Mouse (Mus musculus) myocyte (in vitro differentiated cells): Measurements from ENCODE around the gene Sult5a1.

Source experiments
- E2F4 ChIP-seq: IDR thresholded peaks from one replicate; pipeline ENCODE4 v1.6.1; 2011; ENCODE audit warnings: mild to moderate bottlenecking, control low read depth, moderate library complexity; ENCODE audit not compliant: insufficient read depth
- MYOD1 ChIP-seq, 3 experiments: IDR thresholded peaks; one replicate each; pipeline ENCODE4 v1.6.1; 2011; ENCODE audit warnings: control low read depth in 2 of 3, low read depth in 2 of 3, mild to moderate bottlenecking in 2 of 3, moderate library complexity in 1 of 3; ENCODE audit not compliant: insufficient read length in 2 of 3, control insufficient read depth in 1 of 3
- MYOG ChIP-seq, 3 experiments: IDR thresholded peaks; one replicate each; pipeline ENCODE4 v1.6.1; 2011; ENCODE audit warnings: control low read depth in 2 of 3, low read depth in 2 of 3, mild to moderate bottlenecking in 2 of 3; ENCODE audit not compliant: insufficient read length in 2 of 3, control insufficient read depth in 1 of 3, insufficient read depth in 1 of 3
- POLR2A ChIP-seq: IDR thresholded peaks from one replicate; pipeline ENCODE4 v1.6.1; 2011; ENCODE audit warnings: low read depth, mild to moderate bottlenecking, control low read depth, moderate library complexity; ENCODE audit not compliant: insufficient read length
- POLR2AphosphoS2 ChIP-seq: IDR thresholded peaks from one replicate; pipeline ENCODE4 v1.6.1; 2011; ENCODE audit warnings: low read depth, control low read depth; ENCODE audit not compliant: insufficient read length
- REST ChIP-seq: IDR thresholded peaks from one replicate; pipeline ENCODE4 v1.6.1; 2011; ENCODE audit warnings: mild to moderate bottlenecking, control low read depth, moderate library complexity; ENCODE audit not compliant: insufficient read depth, insufficient read length
- USF1 ChIP-seq: IDR thresholded peaks from one replicate; pipeline ENCODE4 v1.6.1; 2011; ENCODE audit warnings: low read depth, mild to moderate bottlenecking, control low read depth, moderate library complexity

GRCm38 (mm10) chr8:123181391-123181790 is 23.3 kb upstream of the Sult5a1 start:
- TF ChIP-seq POLR2A = no peak
- no peak for TF ChIP-seq POLR2AphosphoS2
- TF ChIP-seq MYOG (IDR thresholded peaks at IDR 0.05; ENCODE audit: control insufficient read depth in 1 of 3, insufficient read depth in 1 of 3, insufficient read length in 2 of 3, low read depth in 2 of 3) = no peak
- TF ChIP-seq USF1 = no peak
- TF ChIP-seq REST = no peak
- no peak for TF ChIP-seq MYOD1 (IDR thresholded peaks at IDR 0.05; ENCODE audit: control insufficient read depth in 1 of 3, insufficient read length in 2 of 3, low read depth in 2 of 3)
- no peak for TF ChIP-seq E2F4
